Mouse (Mus musculus) C2C12 (cell line): ENCODE measurements around the gene Clrn3. TPM values are rescaled to one million over a fixed set of nuclear protein-coding genes. Genes with fewer than 3 reads are reported as not detected.
"Not testable (repeated sequence)": the region's sequence is repeated elsewhere in the genome, so short reads cannot be mapped to it uniquely, and the experiment has no call there.

Experiments
- H3K27me3 ChIP-seq: one replicate; pipeline ENCODE4 v1.6.1; 2011; ENCODE audit not compliant: control insufficient read depth, insufficient read depth, insufficient read length
- H3K36me3 ChIP-seq: one replicate; pipeline ENCODE4 v1.6.1; 2011; ENCODE audit not compliant: control insufficient read depth, insufficient read depth
- H3K4me3 ChIP-seq: one replicate; pipeline ENCODE4 v1.5.1; 2011; ENCODE audit warnings: mild to moderate bottlenecking, control low read depth; ENCODE audit not compliant: poor library complexity, insufficient read depth, severe bottlenecking
- H3K79me2 ChIP-seq: one replicate; pipeline ENCODE4 v1.6.1; 2011; ENCODE audit not compliant: control insufficient read depth, insufficient read depth
- H3K79me3 ChIP-seq: one replicate; pipeline ENCODE4 v1.6.1; 2011; ENCODE audit warnings: low read depth, control low read depth
- H3ac ChIP-seq: one replicate; pipeline ENCODE3; 2011; ENCODE audit warnings: low read depth; ENCODE audit not compliant: control insufficient read depth, insufficient read length
- CEBPB ChIP-seq: IDR thresholded peaks from one replicate; pipeline ENCODE4 v1.6.1; 2011; ENCODE audit warnings: low read depth, mild to moderate bottlenecking, control low read depth, moderate library complexity
- CTCF ChIP-seq: IDR thresholded peaks from one replicate; pipeline ENCODE4 v1.5.1; 2011; ENCODE audit not compliant: control insufficient read depth, insufficient read depth, insufficient read length
- FOSL1 ChIP-seq: IDR thresholded peaks from one replicate; pipeline ENCODE4 v1.8.0; 2011; ENCODE audit warnings: mild to moderate bottlenecking, low read length; ENCODE audit not compliant: poor library complexity, insufficient read depth, severe bottlenecking
- MAX ChIP-seq: IDR thresholded peaks from one replicate; pipeline ENCODE4 v1.6.1; 2011; ENCODE audit warnings: mild to moderate bottlenecking, control low read depth
- MYOD1 ChIP-seq: IDR thresholded peaks from one replicate; pipeline ENCODE4 v1.6.1; 2011; ENCODE audit warnings: low read depth; ENCODE audit not compliant: control insufficient read depth, insufficient read length
- MYOG ChIP-seq: IDR thresholded peaks from one replicate; pipeline ENCODE4 v1.6.1; 2011; ENCODE audit not compliant: control insufficient read depth, insufficient read length; ENCODE audit errors: extremely low read depth
- USF1 ChIP-seq: IDR thresholded peaks from one replicate; pipeline ENCODE4 v1.6.1; 2011; ENCODE audit warnings: low read depth, mild to moderate bottlenecking, control low read depth, moderate library complexity
- long read RNA-seq, 2 experiments: library from polyadenylated mRNA; unstranded; transcript quantifications; one replicate each; pipeline ENCODE4 v2.0.0; 2019 to 2020
- polyA plus RNA-seq: library from polyadenylated mRNA; unstranded; fragments of >200 nt; fragmentation: generic; extraction: Trizol; gene quantifications from one replicate; pipeline ENCODE4 v1.2.1, GENCODE M21; 2012; ENCODE audit warnings: missing spikeins

The Clrn3 gene
- not detected for polyA plus RNA-seq
- long read RNA-seq, experiment 1 = 0 reads
- long read RNA-seq, experiment 2 = 0 reads

DNA sequence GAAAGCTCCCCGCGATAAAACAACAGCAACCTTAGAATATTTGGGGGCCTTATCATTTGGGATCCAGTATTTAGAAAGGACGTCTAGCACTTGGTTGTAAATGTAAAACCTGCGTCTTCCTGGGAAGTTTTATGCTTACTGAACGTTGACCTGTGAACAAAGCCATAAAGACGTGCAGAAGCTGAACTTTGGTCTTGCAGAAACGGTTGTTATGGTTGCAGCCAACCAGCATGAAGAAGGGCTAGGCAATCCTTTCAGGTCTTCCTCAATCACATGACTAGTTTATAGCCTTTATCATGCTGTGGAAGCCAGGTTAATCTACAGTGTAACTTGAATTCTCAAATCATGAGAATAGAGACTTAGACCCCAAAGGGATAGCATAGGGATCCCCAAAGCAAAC, at the start of gene Clrn3:
TSS of gene Clrn3 (minus strand) at position 140 of the 400 bp plus-strand sequence.
- no peak within 1 kb of the TSS for H3K4me3 ChIP-seq
- no peak for TF ChIP-seq USF1
- TF ChIP-seq CEBPB = no peak
- no peak for TF ChIP-seq FOSL1
- TF ChIP-seq MYOD1 = no peak
- no peak for TF ChIP-seq MAX
- H3K27me3 ChIP-seq = no peaks in the 10 kb centered on the region
- H3K79me2 ChIP-seq = no peaks in the 10 kb centered on the region
- H3K79me3 ChIP-seq = no peaks in the 10 kb centered on the region
- no peak within 1 kb of the TSS for H3ac ChIP-seq
- H3K36me3 ChIP-seq = no peaks in the 10 kb centered on the region

DNA sequence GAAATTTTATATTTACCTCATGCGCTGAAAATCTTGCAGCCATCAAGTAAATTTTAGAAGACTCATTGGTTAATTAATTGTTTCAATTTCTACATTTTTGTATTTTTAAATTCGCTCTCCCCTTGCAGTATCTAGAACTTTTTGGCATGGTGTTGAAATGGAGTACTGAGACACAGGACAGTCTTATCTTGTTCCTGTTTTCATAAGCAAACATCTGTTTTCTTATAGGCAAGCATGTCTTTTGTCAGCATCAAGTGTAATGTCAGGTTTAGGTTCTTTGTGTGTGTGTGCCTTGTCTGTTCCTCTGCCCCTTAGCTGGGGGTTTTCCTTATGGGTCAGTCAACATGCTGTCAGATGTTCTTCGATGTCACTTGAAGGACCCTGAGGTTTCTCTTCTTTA, 47.9 kb upstream of the Clrn3 start:
- TF ChIP-seq MYOD1 (no peak), USF1 (no peak), MAX (no peak), CEBPB (no peak), CTCF (no peak), FOSL1 (no peak), MYOG (no peak)
- no peaks in the 10 kb centered on the region for H3K36me3 ChIP-seq
- no peaks in the 10 kb centered on the region for H3K79me3 ChIP-seq
- no peaks in the 10 kb centered on the region for H3K79me2 ChIP-seq
- no peak overlapping the region for H3ac ChIP-seq
- no peaks in the 10 kb centered on the region for H3K27me3 ChIP-seq
- no peak overlapping the region for H3K4me3 ChIP-seq

GRCm38 (mm10) chr7:135575319-135576069, 47.0 kb upstream of the Clrn3 start:
- not testable (repeated sequence) for H3K79me2 ChIP-seq, H3K27me3 ChIP-seq, H3ac ChIP-seq, H3K79me3 ChIP-seq, H3K36me3 ChIP-seq, H3K4me3 ChIP-seq

- H3ac ChIP-seq = no peak overlapping the region
These were observed 43.6 kb upstream of the Clrn3 start for GRCm38 (mm10) chr7:135571951-135572559.

GRCm38 (mm10) chr7:135571392-135571791, 42.9 kb upstream of the Clrn3 start:
- H3K27me3 ChIP-seq = no peaks in the 10 kb centered on the region
- no peak overlapping the region for H3ac ChIP-seq
- no peaks in the 10 kb centered on the region for H3K79me3 ChIP-seq
- H3K79me2 ChIP-seq = no peaks in the 10 kb centered on the region
- TF ChIP-seq FOSL1 = no peak
- no peak for TF ChIP-seq MYOD1
- no peak for TF ChIP-seq CEBPB
- TF ChIP-seq USF1 = no peak
- no peak for TF ChIP-seq MYOG
- no peak for TF ChIP-seq MAX
- TF ChIP-seq CTCF = no peak
- no peaks in the 10 kb centered on the region for H3K36me3 ChIP-seq
- no peak overlapping the region for H3K4me3 ChIP-seq

More at GRCm38 (mm10) chr7:135571951-135572559, 43.6 kb upstream of the Clrn3 start:
- Histone ChIP-seq H3K27me3 (no peaks in the 10 kb centered on the region), H3K79me2 (no peaks in the 10 kb centered on the region), H3K4me3 (no peak overlapping the region), H3K79me3 (no peaks in the 10 kb centered on the region), H3K36me3 (no peaks in the 10 kb centered on the region)
- TF ChIP-seq USF1 (no peak), FOSL1 (no peak), MAX (no peak), MYOD1 (no peak), MYOG (no peak), CEBPB (no peak), CTCF (no peak)

DNA sequence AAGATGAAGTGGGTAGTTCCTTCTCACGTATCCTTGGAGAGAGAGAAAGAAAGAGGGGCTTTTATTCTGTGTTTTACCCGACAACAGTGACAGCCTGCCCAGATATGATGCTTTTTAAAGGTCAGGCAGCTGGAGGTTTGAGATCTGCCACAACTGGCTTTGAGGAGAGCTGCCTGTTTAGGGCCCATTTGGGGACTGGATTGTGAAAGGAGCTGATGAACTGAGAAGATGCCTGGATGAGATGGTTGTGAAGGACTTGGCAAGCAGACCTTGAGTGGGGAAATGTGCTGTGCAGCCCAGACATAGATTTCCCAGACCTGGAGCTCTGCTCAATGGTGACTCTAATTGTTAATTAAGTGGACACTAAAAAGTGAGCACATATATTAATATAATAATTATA, 40.1 kb upstream of the Clrn3 start:
- H3K36me3 ChIP-seq = no peaks in the 10 kb centered on the region
- H3K79me3 ChIP-seq = no peaks in the 10 kb centered on the region
- TF ChIP-seq CEBPB (no peak), MYOG (no peak), MAX (no peak), MYOD1 (no peak), FOSL1 (no peak), CTCF (no peak)
- no peak overlapping the region for H3ac ChIP-seq
- H3K27me3 ChIP-seq = no peaks in the 10 kb centered on the region
- no peak overlapping the region for H3K4me3 ChIP-seq
- no peaks in the 10 kb centered on the region for H3K79me2 ChIP-seq
